Mouse (Mus musculus): ENCODE measurements around the gene Rep15. TPM values are rescaled to one million over a fixed set of nuclear protein-coding genes. Genes with fewer than 3 reads are reported as not detected.

Rep15 gene
- polyA plus RNA-seq, 1 experiment from 2014 or later = 0.66 TPM

GRCm38 (mm10) chr6:147011555-147011954 lies 20.8 kb upstream of the Rep15 start:
- no peak for ATAC-seq (replicated peaks)
- H3K9me3 ChIP-seq = no peaks in the 10 kb centered on the region
- no peak overlapping the region for H3K4me3 ChIP-seq
- H3K4me1 ChIP-seq = 0 out of 2 replicates have a peak, but pooled peaks cover 3% of the 10 kb centered on the region
- WGBS = 64% methylated on average over 6 of the region's 6 CpGs
- H3K9ac ChIP-seq (replicated peaks) = no peak overlapping the region
- H3K27me3 ChIP-seq = no peaks in the 10 kb centered on the region
- no peak overlapping the region for H3K27ac ChIP-seq (replicated peaks)
- no peaks in the 10 kb centered on the region for H3K36me3 ChIP-seq
- no peak overlapping the region for H3K4me2 ChIP-seq (replicated peaks)

DNA sequence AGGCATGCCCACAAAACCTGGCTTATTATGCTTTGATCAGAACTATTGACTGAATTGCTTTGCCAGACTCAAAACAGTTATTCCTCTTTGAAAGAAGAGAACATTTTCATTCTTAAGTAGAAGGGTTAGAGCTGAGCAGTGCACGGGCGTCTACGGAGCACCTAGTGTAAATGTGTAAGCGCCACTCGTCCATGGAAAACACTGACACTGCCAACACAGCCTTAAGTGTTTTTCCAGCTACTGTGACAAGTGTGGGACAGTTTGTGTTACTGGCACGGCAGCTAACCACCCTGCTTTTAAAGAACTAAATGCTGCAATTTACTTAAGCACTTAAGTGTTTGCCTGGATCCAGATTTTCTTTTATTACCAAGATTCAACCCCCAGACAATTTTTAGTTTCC lies 20.4 kb upstream of the Rep15 start:
- no peak overlapping the region for H3K4me3 ChIP-seq
- H3K27ac ChIP-seq (replicated peaks) = no peak overlapping the region
- 0 out of 2 replicates have a peak, but pooled peaks cover 3% of the 10 kb centered on the region for H3K4me1 ChIP-seq
- no peak overlapping the region for H3K9ac ChIP-seq (replicated peaks)
- no peak overlapping the region for H3K4me2 ChIP-seq (replicated peaks)
- no peaks in the 10 kb centered on the region for H3K36me3 ChIP-seq
- 63% methylated on average over 6 of the region's 6 CpGs for WGBS
- ATAC-seq (replicated peaks) = no peak
- H3K9me3 ChIP-seq = no peaks in the 10 kb centered on the region
- no peaks in the 10 kb centered on the region for H3K27me3 ChIP-seq

DNA sequence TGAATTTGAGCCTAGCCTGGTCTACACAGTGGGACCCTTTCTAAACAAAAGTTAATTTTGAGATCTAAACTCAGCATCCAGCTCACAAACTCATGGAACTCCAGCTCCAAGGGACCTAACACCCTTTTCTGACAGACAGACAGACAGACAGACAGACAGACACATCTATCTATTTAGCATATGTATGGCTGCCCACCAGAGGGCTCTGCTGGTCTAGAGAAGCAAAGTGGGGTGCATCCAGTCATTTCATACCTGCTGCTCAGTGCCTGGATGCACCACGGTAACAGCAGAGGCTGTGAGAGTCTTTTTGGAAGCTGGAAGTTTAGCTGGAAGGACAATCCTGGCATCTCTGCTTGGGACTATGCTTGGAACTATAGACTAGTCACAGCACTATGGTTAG lies 18.8 kb upstream of the Rep15 start:
- Histone ChIP-seq H3K4me1 (0 out of 2 replicates have a peak, but pooled peaks cover 3% of the 10 kb centered on the region), H3K4me2 (replicated peaks) (no peak overlapping the region), H3K27me3 (no peaks in the 10 kb centered on the region), H3K9ac (replicated peaks) (no peak overlapping the region), H3K9me3 (no peaks in the 10 kb centered on the region), H3K4me3 (no peak overlapping the region), H3K27ac (replicated peaks) (no peak overlapping the region), H3K36me3 (no peaks in the 10 kb centered on the region)
- 84% methylated on average over 1 of the region's 1 CpGs for WGBS
- no peak for ATAC-seq (replicated peaks)

DNA sequence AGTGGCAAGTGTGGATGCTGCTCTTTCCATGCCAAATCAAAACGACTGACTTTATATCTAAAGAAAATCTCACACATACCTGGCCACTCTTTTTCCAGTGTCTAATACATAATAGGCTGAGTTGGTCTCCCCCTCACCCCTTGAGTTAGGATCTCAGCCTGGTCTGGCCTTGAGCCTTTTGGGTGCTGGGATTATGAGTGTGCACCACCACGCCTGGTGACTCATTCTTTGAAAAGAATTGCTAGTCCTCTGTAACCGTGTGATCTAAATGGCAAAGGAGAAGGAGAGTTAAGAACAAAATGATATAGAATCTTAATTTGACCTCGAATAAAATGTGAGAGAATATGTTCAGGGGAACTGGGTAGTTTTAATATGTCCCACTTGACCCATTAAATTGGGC lies 14.5 kb upstream of the Rep15 start:
- Histone ChIP-seq H3K4me3 (no peak overlapping the region), H3K36me3 (no peaks in the 10 kb centered on the region), H3K9me3 (no peaks in the 10 kb centered on the region), H3K27me3 (no peaks in the 10 kb centered on the region), H3K4me1 (no peaks in the 10 kb centered on the region), H3K27ac (replicated peaks) (no peak overlapping the region), H3K4me2 (replicated peaks) (no peak overlapping the region), H3K9ac (replicated peaks) (no peak overlapping the region)
- 86% methylated on average over 4 of the region's 4 CpGs for WGBS
- no peak for ATAC-seq (replicated peaks)

- WGBS = 93% methylated on average over 5 of the region's 5 CpGs
These were observed 14.0 kb upstream of the Rep15 start for GRCm38 (mm10) chr6:147018364-147018763.

GRCm38 (mm10) chr6:147021181-147021580 lies 11.2 kb upstream of the Rep15 start:
- Histone ChIP-seq H3K36me3 (no peaks in the 10 kb centered on the region), H3K4me2 (replicated peaks) (no peak overlapping the region), H3K4me1 (no peaks in the 10 kb centered on the region), H3K9me3 (no peaks in the 10 kb centered on the region), H3K27ac (replicated peaks) (no peak overlapping the region), H3K9ac (replicated peaks) (no peak overlapping the region), H3K27me3 (no peaks in the 10 kb centered on the region), H3K4me3 (no peak overlapping the region)
- no peak for ATAC-seq (replicated peaks)
- WGBS = 94% methylated on average over 5 of the region's 5 CpGs

More at GRCm38 (mm10) chr6:147018364-147018763, 14.0 kb upstream of the Rep15 start:
- H3K4me1 ChIP-seq = no peaks in the 10 kb centered on the region
- H3K4me2 ChIP-seq (replicated peaks) = no peak overlapping the region
- H3K9ac ChIP-seq (replicated peaks) = no peak overlapping the region
- H3K27me3 ChIP-seq = no peaks in the 10 kb centered on the region
- no peaks in the 10 kb centered on the region for H3K9me3 ChIP-seq
- no peak for ATAC-seq (replicated peaks)
- no peak overlapping the region for H3K4me3 ChIP-seq
- no peak overlapping the region for H3K27ac ChIP-seq (replicated peaks)
- no peaks in the 10 kb centered on the region for H3K36me3 ChIP-seq

- Histone ChIP-seq H3K36me3 (no peaks in the 10 kb centered on the region), H3K4me1 (no peaks in the 10 kb centered on the region), H3K4me3 (no peak overlapping the region), H3K9me3 (no peaks in the 10 kb centered on the region), H3K4me2 (replicated peaks) (no peak overlapping the region), H3K27ac (replicated peaks) (no peak overlapping the region), H3K27me3 (no peaks in the 10 kb centered on the region), H3K9ac (replicated peaks) (no peak overlapping the region)
- ATAC-seq (replicated peaks) = no peak
- 86% methylated on average over 16 of the region's 16 CpGs for WGBS
These were observed 9.8 kb upstream of the Rep15 start for GRCm38 (mm10) chr6:147022375-147023132.

GRCm38 (mm10) chr6:147023133-147023395 lies 9.3 kb upstream of the Rep15 start:
- ATAC-seq (replicated peaks) = no peak
- H3K4me3 ChIP-seq = no peak overlapping the region
- no peaks in the 10 kb centered on the region for H3K4me1 ChIP-seq
- H3K36me3 ChIP-seq = no peaks in the 10 kb centered on the region
- WGBS = 86% methylated on average over 2 of the region's 2 CpGs
- H3K4me2 ChIP-seq (replicated peaks) = no peak overlapping the region
- H3K9ac ChIP-seq (replicated peaks) = no peak overlapping the region
- H3K27me3 ChIP-seq = no peaks in the 10 kb centered on the region
- no peak overlapping the region for H3K27ac ChIP-seq (replicated peaks)
- H3K9me3 ChIP-seq = no peaks in the 10 kb centered on the region

- Histone ChIP-seq H3K9me3 (no peaks in the 10 kb centered on the region), H3K4me2 (replicated peaks) (no peak overlapping the region), H3K27me3 (no peaks in the 10 kb centered on the region), H3K4me1 (no peaks in the 10 kb centered on the region), H3K4me3 (no peak overlapping the region), H3K27ac (replicated peaks) (no peak overlapping the region), H3K36me3 (no peaks in the 10 kb centered on the region), H3K9ac (replicated peaks) (no peak overlapping the region)
- no peak for ATAC-seq (replicated peaks)
These were observed 8.8 kb upstream of the Rep15 start for GRCm38 (mm10) chr6:147023568-147023967.

DNA sequence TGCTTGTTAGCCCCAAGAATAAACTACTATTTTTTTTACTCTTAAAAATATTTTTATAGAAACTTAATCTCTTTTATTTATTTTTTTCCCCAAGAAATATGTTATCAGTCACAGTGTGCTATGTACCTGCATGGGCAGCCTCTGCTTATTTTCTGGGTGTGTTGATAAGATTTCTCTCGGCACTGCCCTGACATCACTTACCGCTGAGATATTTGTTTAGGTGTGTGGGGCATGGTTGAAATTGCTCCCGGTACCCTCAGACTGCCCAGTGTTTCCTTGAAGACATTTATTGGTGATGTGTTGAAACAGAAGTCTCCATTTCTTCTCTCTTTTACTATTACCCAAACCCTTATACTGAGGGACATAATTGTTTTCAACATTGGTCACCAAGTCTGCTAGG lies 7.6 kb upstream of the Rep15 start:
- Histone ChIP-seq H3K9ac (replicated peaks) (no peak overlapping the region), H3K4me1 (no peaks in the 10 kb centered on the region), H3K36me3 (no peaks in the 10 kb centered on the region), H3K27ac (replicated peaks) (no peak overlapping the region), H3K27me3 (no peaks in the 10 kb centered on the region), H3K9me3 (no peaks in the 10 kb centered on the region), H3K4me3 (no peak overlapping the region), H3K4me2 (replicated peaks) (no peak overlapping the region)
- WGBS = 90% methylated on average over 3 of the region's 3 CpGs
- no peak for ATAC-seq (replicated peaks)

DNA sequence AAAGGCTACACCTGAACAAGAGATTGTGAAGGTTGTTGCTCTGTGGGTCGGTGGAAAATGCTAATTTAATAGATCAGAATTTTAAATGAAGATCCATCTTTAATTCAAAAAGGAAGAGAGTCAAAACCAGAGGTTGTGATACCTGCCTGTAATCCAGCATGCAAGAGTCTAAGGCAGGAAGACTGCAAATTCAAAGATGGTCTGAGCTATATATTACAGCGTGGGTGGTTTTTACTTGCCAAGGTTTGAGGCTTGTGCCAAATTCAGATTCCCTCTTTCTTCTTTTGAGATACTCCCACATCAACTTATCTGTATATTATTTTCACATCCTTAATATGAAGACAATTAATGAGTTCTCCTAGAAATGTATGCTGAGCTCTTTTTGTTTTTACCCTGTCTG lies 4.0 kb upstream of the Rep15 start:
- no peak for ATAC-seq (replicated peaks)
- 0 out of 2 replicates have a peak, but pooled peaks cover 5% of the 10 kb centered on the region for H3K4me1 ChIP-seq
- no peaks in the 10 kb centered on the region for H3K27me3 ChIP-seq
- no peaks in the 10 kb centered on the region for H3K9me3 ChIP-seq
- H3K4me3 ChIP-seq = no peak overlapping the region
- H3K4me2 ChIP-seq (replicated peaks) = no peak overlapping the region
- H3K9ac ChIP-seq (replicated peaks) = no peak overlapping the region
- WGBS = 81% methylated on average over 2 of the region's 2 CpGs
- H3K36me3 ChIP-seq = no peaks in the 10 kb centered on the region
- no peak overlapping the region for H3K27ac ChIP-seq (replicated peaks)

DNA sequence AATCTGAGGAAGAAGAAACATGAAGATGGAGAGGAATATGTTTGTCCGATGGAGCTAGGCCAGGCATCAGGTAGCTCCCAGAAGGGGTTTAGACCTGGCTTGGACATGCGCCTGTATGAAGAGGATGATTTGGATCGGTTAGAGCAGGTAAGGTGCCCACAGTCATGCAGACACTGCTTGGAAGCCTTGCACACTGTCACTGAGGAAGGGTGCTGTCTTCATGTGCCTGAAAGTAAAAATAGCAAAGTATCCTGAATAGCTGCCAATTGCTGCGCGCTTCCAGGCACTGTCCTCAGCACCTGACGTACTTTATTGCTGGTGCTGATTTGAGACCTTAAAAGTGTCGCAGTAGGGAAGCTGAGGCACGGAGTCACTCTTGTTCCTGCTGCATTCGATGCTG lies 2.8 kb upstream of the Rep15 start:
- Histone ChIP-seq H3K27ac (replicated peaks) (no peak overlapping the region), H3K4me3 (no peak overlapping the region), H3K9me3 (no peaks in the 10 kb centered on the region), H3K4me1 (0 out of 2 replicates have a peak, but pooled peaks cover 5% of the 10 kb centered on the region), H3K4me2 (replicated peaks) (no peak overlapping the region), H3K27me3 (no peaks in the 10 kb centered on the region), H3K36me3 (no peaks in the 10 kb centered on the region), H3K9ac (replicated peaks) (no peak overlapping the region)
- no peak for ATAC-seq (replicated peaks)
- 87% methylated on average over 9 of the region's 9 CpGs for WGBS
